Mouse (Mus musculus): ENCODE measurements around the gene Apobec2.

The Apobec2 gene

DNA sequence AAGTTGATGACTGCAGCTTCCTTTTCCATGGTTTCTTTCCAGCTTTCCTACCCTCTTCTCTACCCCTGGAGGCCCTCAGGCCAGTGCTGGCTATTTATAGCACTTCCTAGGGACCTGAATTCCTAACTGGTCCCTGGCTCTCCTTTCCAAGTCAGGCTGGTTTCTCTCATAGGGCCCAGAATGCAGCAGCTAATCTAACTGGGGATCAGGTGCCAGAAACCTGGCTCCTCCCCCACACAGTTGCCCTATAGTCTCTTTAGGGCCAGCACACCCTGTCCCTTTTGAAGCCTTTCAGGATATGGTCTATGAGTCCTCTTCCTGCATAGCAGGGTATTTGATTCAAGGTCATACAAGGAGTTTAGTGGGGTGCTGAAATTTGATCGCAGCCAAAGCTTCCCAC is 3.8 kb upstream of the Apobec2 start:
- no peak for DNase-seq

DNA sequence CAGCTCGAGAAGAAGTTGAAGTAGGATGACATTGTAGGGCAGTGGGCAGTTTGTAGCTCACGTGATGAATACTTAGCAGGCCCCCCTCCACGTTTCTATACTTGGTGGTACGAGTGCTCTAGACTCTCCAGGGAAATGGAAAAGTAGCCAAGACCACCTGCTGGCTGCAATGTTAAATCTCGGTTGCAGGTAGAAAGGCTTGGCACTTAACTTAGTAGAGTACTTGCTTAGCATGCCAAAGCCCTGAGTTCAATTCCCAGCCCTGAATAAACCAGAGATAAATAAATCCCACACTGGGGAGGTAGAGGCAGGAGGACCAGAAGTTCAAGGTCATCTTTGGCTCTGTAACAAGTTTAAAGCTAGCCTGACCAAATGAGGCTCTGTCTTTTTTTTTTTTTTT is 1.7 kb upstream of the Apobec2 start:
- DNase-seq, result no peak

GRCm38 (mm10) chr17:48433689-48434330 is 1.1 kb upstream of the Apobec2 start:
- no peak for DNase-seq

- no peak for DNase-seq
These were observed 401 bp upstream of the Apobec2 start for GRCm38 (mm10) chr17:48433006-48433655.

GRCm38 (mm10) chr17:48431054-48431453 is 1.7 kb downstream of the Apobec2 start:
- no peak for DNase-seq

DNA sequence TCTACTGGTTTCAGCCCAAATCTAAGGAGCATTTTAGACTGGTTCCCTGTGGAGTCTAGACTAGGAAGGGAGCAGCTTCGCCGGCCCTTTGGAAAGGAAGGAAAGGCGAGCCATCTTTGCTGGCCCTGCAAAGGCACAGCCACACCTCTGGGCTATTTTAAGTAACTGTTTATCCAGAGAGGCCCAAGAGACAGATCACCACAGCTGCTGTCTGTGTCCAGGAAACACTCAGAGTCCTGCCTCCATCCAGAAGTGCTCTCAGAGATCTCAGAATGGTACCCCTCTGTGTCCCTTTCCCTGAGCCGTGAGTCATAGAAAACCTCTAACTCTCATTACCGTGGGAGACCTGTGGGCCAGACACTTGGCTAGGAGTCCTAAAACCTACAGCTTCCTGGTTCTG is 2.3 kb downstream of the Apobec2 start:
- no peak for DNase-seq

DNA sequence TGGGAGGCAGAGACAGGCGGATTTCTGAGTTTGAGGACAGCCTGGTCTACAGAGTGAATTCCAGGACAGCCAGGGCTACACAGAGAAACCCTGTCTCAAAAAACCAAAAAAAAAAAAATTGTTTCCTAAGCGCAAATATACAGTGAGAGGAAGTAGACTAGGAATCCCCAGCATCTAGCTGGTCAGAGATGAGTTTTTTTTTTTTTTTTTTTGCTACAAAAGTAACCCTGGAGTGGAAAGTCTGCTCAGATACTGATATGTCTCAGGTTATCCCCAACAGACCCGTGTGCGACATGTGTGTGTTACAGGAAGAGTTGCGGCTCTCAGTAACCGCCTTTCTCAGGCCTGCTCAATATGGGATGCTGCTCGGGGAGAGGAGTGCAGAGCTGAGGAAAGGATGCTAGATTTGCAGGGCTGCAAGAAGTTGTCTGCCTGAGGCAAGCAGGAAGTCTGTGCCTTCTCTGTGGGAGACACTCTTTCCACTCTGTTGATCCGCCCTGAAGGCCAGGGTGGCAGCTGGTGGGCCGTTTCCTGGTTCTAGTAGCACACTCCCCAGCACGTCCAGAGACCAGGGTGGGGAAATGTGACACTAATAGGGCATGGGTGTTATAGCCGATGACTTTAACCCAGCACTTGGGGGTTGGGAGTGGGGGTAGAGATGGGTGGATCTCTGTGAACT is 4.7 kb downstream of the Apobec2 start:
- DNase-seq, result no peak

- no peak for DNase-seq
These were observed 5.6 kb downstream of the Apobec2 start for GRCm38 (mm10) chr17:48426991-48427750.

DNA sequence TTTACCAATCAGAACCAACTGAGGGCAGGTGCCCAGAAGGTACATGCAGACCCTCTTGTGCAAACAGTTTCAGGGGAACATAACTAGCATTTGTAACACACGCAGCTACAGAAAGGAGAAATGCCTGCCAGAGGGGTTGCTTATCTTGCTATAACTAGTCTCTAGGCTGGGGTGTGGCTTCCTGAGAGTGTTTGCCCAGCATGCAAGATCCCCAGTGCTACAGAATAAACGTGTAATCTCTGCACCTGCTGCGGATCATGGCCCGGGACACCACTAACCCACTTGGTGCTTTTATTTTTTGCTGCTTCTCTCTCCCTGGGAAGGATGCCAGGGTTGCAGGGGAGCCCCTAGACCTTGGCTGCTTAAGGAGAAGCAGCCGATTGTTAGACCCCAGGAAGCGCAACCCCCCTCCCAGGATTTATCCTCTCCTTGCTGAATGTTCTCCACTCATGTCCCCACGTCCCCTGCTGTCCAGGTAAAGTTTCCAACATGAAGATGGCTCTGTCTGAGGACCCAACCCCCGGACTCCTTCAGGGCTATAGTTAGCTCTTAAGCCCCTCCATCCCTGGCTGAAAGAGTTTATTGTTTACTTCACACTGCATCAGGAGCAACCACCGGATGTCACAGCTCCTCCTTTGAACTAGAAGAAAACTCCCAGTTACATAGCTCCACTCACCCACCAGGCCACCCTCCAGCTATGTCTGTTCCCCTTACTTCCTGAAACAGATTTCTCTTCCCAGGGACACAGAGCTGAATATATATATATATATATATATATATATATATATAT is 6.7 kb downstream of the Apobec2 start:
- no peak for DNase-seq

DNA sequence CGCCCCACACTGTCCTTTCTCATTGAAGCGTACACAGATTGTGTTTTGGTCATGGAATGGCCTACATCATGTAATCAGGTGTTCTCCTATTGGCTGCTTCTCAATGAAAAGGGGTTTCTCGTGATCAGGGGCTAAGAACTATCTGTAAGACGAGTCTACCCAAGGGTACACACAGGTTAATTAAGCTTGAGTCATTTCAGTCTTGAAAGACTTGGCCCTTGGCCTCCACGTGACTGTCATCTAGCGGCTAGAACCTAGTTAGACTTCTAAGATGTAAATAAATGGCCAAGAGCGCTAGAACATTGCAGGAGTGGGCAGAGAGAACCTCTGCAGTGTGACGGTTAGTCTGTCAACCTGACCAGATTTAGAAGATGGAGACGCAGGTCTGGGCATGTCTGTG is 8.5 kb downstream of the Apobec2 start:
- DNase-seq, result no peak

- no peak for DNase-seq
These were observed 13.2 kb downstream of the Apobec2 start for GRCm38 (mm10) chr17:48419571-48419970.

GRCm38 (mm10) chr17:48418781-48419180 is 13.9 kb downstream of the Apobec2 start:
- DNase-seq, result no peak

- peak; percentile 64 for DNase-seq
These were observed 14.6 kb downstream of the Apobec2 start for GRCm38 (mm10) chr17:48418174-48418573.

DNA sequence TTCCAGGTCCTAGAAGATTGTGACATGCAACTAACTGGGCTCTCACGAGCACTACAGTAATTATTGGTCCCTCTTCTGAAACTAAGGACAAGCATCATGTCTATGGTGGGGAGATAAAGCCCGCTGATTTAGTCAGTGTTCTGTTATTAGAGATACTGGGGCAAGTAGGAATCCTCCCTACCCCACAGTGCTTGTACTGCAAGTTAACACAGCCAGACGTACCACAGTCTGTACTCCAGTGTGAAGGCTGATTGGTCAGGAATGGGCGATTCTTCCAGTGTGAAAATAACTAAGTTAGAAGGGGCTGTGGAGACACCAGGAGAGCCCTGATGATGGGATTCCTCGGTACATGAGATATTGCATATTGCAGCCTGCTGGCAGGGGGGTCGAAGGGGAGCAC is 15.2 kb downstream of the Apobec2 start:
- DNase-seq, result no peak

DNA sequence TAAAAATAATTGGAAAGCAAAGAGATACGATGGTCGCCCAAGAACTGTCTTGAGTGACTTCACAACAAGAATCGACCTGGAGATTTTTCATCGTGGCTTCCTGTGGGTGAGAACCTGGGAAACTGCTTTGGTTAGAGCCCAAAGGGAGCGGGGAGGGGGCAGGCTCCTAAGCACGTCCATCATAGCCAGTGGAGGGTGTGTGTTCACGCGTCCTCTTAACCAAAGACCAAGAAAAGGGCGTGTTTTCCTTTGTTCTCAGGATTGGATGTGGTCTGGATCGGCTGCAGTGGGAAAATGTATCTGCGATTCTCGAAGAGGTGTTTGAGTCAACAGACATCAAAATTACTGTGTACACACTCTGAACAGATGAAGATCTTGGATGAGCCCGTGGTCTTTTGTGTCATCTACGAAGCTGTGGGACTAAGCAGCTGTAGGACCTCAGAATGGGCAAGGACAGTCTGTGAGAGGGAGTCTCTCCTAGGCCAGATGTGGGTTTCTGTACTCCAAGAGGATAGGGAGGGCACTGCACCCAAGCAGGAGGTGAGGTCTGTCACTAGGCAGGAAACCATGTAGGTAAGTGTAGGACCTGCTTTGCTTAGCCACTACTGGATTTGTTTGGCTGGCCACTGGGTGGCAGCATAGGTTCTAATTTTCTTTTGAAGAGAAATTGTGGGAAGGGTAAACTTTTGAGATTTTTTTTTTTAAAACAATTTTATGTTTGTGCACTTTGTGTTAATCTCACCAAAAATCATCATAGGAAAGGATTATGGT is 16.1 kb downstream of the Apobec2 start:
- peak; percentile 75 for DNase-seq

- DNase-seq, result no peak
These were observed 16.7 kb downstream of the Apobec2 start for GRCm38 (mm10) chr17:48416011-48416410.

GRCm38 (mm10) chr17:48411241-48411640 is 21.5 kb downstream of the Apobec2 start:
- DNase-seq, result no peak

DNA sequence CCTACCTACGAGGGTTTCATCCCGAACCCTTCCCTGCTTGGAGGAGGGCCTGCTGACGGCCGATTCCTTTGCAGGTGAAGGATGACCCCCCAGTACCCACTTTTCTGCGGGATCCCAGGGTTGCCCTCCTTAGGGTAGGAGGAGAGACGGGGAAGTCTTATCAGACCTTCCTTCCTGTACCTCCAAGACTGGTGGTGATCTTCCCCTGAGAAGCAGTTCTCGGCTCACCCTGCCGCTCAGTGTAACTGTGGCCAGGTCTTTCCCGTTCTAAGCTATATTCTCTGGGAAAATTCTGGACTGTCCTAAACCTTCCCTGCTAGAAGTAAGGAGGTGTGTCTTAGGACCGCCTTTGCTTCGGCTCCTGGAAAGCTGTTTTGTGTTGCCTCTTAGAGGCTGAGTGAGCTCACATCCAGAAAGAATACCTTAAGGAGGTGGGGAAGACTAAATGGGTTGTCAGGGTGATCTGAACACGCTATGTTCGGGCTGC is 22.4 kb downstream of the Apobec2 start:
- no peak for DNase-seq

- peak; percentile 100 for DNase-seq
These were observed 23.1 kb downstream of the Apobec2 start, which contains the start of the genes Nfya and Oard1 for GRCm38 (mm10) chr17:48409380-48410298. Gene Nfya (minus strand): TSS chr17:48409906. Gene Oard1 (plus strand): TSS chr17:48410014.

Data from kidney, postnatal 14 days (tissue).